Mouse (Mus musculus): ENCODE results near the gene Krt24.

Gene Krt24

DNA sequence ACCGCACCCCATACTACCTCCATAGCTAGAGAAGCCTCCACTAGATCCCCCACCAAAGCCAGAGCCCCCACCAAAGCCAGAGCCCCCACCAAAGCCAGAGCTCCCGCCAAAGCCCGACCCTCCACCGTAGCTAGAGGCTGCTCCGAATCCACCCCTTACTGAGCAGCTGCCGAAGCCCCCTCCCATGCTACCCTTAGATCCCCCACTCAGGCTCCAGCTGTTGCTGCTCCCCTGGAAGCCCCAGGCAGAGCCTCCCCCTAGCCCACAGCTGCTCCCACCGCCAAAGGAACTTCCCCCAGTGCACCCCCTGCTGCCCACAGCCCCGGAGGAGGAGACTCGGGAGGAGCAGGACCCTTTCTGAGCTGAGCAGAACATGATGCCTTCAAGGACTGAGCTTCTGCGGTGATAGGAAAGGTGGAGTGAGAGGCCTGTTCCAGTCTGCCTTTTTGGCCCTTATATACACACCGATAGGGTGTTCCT lies at the start of gene Krt24:
Krt24 (minus strand) TSS at position 430 of the 480 bp plus-strand sequence.
- no peak for DNase-seq (ENCODE audit: low read depth, low spot score)

GRCm38 (mm10) chr11:99333426-99333825 lies 48.4 kb upstream of the Krt24 start:
- no peak for DNase-seq (ENCODE audit: low read depth, low spot score)

GRCm38 (mm10) chr11:99329655-99330054 lies 44.6 kb upstream of the Krt24 start:
- DNase-seq (ENCODE audit: low read depth, low spot score): no peak

DNA sequence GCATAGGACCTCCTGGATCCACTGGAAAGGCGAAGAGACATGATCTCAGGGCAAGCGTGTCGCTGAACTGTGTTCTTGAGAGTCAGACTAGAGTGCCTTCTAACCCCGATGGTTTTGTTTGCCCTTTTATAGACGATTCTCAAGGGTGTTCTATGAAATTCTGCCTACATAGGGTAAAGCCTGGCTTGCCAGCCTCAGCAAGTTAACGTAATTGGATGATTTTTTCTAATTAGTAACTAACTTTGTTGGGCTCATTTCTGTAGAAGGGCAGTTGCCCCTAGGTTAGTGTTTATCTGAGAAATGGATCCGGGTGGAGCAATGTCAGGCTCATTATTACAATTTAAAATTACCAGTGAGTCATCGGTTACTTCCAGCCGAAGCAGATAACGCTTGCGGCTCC lies 37.8 kb upstream of the Krt24 start, which contains the start of gene Krt25:
Krt25 (minus strand) TSS at position 101 of the 400 bp plus-strand sequence.
- DNase-seq (ENCODE audit: low read depth, low spot score): no peak

DNA sequence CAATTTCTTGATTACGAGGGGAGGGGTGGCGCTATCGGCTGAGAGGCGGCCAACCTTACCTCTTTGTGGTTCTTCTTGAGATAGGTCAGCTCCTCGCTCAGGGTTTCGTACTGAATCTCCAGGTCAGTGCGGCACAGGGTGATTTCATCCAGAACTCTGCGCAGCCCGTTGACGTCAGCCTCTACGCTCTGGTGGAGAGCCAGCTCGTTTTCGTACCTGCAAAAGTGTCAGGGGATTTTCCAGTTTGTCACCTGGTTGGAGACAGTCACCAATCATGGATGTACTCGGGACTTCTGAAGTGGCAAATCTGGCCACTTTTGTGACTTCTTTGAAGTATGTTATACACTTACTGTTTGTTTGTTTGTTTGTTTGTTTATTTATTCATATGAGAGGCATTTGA lies 36.0 kb upstream of the Krt24 start:
- DNase-seq (ENCODE audit: low read depth, low spot score): no peak

DNA sequence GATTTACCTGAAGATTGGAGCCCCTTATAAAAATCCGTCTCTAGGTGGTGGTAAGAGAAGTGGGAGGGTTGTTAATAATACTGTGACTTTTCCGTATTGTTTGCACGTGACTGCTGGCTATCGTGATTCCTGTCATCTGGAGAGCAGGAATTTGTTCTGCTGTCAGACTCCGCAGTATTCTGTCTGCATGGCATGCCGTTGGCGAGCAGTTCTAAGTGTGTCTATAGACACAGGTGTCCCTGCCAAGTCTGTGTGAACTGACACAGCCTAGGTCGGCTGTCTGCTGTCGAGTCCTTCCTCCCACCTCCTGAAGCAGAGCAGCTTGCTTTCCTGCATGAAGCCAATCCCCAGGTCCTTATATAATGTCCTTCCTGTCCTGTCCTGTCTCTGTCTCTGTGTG lies 34.1 kb upstream of the Krt24 start:
- DNase-seq (ENCODE audit: low read depth, low spot score): no peak

GRCm38 (mm10) chr11:99316543-99316942 lies 31.5 kb upstream of the Krt24 start:
- no peak for DNase-seq (ENCODE audit: low read depth, low spot score)

DNA sequence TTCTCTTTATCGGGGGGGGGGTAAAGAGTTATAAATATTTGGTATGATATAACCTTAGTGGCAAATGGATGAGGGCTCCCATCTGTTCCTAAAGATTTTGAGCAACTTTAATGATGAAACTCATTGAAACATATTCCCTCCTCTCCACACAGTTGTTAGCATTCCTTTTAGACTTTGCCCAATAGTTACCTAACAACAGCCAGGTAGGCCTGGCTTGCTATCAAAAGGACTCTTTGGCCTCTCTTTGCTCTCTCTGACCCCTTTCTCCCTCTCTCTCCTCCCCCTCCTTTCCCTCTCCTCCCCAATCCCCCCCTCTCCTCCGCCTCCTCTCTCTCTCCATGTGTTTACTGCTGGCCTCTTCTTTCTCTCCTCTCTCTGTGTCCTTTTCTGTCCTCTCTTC lies 29.5 kb upstream of the Krt24 start:
- DNase-seq (ENCODE audit: low read depth, low spot score): no peak

DNA sequence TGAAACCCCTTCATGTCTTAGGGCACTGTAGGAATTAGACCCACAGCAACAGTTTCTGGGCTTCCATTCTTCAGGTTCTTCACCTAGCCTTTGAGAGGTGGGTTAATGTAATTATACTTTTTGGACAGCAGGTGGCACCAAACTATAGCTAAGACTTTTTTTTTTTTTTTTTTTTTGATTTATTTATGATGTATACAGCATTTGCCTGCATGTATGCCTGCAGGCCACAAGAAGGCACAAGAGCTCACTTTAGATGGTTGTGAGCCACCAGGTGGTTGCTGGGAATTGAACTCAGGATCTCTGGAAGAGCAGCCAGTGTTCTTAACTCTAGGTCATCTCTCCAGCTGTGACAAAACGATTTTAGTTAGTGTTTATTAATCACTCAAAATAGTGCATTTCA lies 25.8 kb upstream of the Krt24 start:
- no peak for DNase-seq (ENCODE audit: low read depth, low spot score)

- DNase-seq (ENCODE audit: low read depth, low spot score): peak; percentile 32
Observed at GRCm38 (mm10) chr11:99307579-99307978, 22.5 kb upstream of the Krt24 start.

- no peak for DNase-seq (ENCODE audit: low read depth, low spot score)
Observed at GRCm38 (mm10) chr11:99295039-99295438, 10.0 kb upstream of the Krt24 start.

- DNase-seq (ENCODE audit: low read depth, low spot score): no peak
Observed at GRCm38 (mm10) chr11:99292846-99293245, 7.8 kb upstream of the Krt24 start.

- no peak for DNase-seq (ENCODE audit: low read depth, low spot score)
Observed at GRCm38 (mm10) chr11:99284011-99284410, 1.1 kb downstream of the Krt24 start.

- DNase-seq (ENCODE audit: low read depth, low spot score): no peak
Observed at GRCm38 (mm10) chr11:99283334-99283733, 1.7 kb downstream of the Krt24 start.

- DNase-seq (ENCODE audit: low read depth, low spot score): no peak
Observed at GRCm38 (mm10) chr11:99281116-99281515, 3.9 kb downstream of the Krt24 start.

DNA sequence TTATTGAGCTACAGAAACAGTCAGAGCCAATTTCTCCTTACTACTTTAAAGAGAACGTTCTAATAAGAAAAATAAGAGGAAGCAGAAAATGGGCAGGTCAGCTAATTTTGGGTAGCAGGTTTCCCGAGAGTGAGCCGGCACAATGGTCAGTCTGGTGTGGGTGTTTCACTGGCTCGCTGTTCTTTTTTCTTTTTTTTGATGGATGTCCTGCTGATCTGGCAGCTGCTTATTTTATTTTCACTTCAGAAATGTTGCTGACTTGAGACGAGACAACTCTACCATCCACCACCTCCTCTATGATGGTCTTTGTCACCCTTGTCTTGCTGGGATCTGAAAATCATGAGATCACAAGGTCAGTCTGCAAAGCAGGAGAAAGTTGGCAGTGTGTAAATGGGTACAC lies 5.1 kb downstream of the Krt24 start:
- DNase-seq (ENCODE audit: low read depth, low spot score): no peak

DNA sequence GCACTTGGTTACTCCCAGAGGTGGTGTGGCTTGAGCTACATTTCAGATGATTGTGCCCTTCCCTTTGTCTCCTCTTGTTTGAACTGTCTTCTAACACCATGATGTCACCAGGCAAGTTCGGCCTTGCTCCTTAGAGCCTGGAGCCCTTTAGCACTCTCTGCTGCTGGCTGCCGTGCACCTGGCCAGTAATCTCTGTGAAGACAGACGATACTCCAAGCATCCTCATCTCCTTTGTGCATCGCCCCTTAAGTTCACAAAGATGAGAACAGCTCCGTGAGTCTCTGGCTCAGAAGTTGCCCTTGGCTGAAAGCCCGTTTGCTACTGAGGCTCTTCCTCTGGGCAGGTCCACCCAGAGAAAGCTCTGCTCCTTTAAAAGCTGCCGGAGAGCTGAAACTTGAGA lies 8.3 kb downstream of the Krt24 start:
- DNase-seq (ENCODE audit: low read depth, low spot score): no peak

- no peak for DNase-seq (ENCODE audit: low read depth, low spot score)
Observed at GRCm38 (mm10) chr11:99275624-99276023, 9.4 kb downstream of the Krt24 start.

DNA sequence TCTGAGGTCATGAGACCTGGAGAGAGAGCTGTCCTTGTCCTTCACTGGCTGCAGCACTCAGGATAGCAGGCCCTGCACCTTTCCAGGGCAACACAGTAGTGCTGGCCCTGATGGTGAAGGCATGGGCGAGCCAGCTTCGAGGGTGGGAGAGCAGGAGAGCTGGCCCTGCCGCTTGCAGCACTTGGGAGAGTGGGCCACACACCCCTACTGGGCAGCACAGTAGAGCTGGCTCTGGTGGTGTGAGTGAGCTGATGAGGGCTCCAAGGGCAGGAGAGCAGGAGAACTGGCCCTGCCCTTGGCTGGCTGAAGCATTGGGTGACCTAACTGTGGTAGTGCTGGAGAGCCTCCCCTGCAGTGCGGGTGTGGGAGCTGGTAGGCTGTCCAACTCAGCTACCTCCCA lies 12.3 kb downstream of the Krt24 start:
- DNase-seq (ENCODE audit: low read depth, low spot score): no peak

DNA sequence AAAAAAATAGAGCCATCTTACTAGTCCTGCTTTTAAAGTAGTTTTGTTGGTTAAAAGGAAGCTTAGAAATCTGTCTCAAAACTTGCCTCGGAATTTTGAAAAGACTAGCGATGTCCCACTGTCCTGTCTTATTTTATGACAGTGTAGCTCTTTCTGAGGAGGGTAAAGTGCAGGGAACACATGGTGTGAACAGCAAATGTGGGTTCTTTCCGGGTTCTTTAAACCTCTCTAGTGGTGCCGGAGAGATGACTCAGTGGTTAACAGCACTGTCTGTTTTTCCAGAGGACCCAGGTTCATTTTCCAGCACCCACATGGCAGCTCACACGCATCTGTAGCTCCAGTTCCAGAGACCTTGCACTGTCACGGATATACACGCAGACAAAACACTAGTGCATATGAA lies 15.9 kb downstream of the Krt24 start:
- no peak for DNase-seq (ENCODE audit: low read depth, low spot score)

DNA sequence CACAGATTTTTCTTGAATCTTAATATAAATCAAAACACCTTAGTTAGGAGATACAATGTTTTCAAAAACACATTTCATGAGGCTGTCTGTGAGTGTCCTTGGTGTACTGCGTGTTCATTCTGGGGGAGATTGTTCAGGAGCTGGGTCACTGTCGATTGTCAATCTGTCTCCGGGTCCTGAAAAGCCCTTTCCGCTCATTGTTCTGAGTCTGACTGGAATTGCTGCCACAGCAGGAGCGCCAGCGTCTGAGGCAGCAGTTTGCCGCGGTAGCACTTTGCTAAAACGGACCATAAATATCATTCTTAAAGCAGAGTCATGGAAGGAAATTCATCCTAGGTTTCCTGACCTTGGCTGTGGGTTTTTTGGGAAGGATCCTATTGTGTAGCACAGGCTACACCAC lies 19.3 kb downstream of the Krt24 start:
- no peak for DNase-seq (ENCODE audit: low read depth, low spot score)

GRCm38 (mm10) chr11:99265220-99265619 lies 19.8 kb downstream of the Krt24 start:
- DNase-seq (ENCODE audit: low read depth, low spot score): no peak

DNA sequence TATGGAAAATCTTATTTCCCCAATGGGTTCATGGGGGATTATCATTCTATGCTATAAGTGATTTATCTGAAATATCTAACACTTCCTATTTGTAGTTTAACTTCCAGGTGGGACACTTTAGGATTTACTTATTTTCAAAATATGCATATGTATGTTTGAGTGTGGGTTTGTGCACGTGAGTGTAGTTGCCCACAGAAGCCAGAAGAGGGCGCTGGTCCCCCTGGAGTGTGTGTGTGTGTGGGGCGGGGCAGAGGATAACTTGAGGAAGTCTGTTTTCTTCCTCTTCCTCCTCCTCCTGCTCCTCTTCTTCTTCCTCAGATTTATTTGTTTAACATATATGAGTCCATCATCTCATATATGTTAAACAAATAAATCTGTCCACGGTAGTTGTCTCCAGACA lies 28.8 kb downstream of the Krt24 start:
- no peak for DNase-seq (ENCODE audit: low read depth, low spot score)

GRCm38 (mm10) chr11:99255316-99255715 lies 29.7 kb downstream of the Krt24 start:
- DNase-seq (ENCODE audit: low read depth, low spot score): no peak

All from brain, embryonic 18.5 days (tissue).